Mouse (Mus musculus) erythroblast, embryonic 14.5 days (primary cell): ENCODE measurements around the gene Scg2.

ENCODE experiments used
- GATA1 ChIP-seq: IDR thresholded peaks from 2 replicates; pipeline ENCODE4 v1.6.1; 2012; ENCODE audit warnings: low read length, inconsistent platforms, mixed read lengths
- TAL1 ChIP-seq: IDR thresholded peaks from 3 replicates; pipeline ENCODE4 v1.6.1; 2012; ENCODE audit warnings: low read length, inconsistent platforms, mixed read lengths

GRCm38 (mm10) chr1:79406337-79406942, 33.5 kb downstream of the Scg2 start:
- TF ChIP-seq GATA1 (no peak), TAL1 (no peak)
